Mouse (Mus musculus): ENCODE data around the gene Timp1.
A peak's percentile ranks its signal among the peaks of the same experiment; 100 is the strongest.

Gene Timp1

DNA sequence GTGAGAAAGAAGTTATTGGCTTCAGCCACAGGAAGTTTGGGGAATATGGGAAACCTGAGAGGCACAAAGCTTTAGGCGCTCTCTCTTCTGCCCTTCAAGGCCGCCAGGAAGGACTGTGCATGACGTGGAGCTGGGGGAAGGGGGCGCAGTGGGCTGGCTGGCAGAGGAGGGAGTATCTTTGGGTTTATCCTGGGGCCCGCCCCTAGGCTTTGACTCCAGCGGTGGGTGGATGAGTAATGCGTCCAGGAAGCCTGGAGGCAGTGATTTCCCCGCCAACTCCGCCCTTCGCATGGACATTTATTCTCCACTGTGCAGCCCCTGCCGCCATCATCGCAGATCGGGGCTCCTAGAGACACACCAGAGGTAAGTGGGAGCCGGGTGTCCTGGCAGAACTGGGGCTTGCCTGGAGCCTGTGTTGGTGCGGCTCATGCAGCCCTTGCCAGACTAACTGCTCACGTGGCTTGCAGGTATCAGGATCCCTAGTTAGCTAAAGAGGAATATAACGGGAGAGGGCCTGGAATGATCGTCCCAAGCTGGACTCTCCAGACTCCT is at the start of gene Timp1:
TSS of gene Timp1 (plus strand) at position 205 of the 552 bp plus-strand sequence.
- DNase-seq (ENCODE audit: low read depth, low spot score), result no peak

DNA sequence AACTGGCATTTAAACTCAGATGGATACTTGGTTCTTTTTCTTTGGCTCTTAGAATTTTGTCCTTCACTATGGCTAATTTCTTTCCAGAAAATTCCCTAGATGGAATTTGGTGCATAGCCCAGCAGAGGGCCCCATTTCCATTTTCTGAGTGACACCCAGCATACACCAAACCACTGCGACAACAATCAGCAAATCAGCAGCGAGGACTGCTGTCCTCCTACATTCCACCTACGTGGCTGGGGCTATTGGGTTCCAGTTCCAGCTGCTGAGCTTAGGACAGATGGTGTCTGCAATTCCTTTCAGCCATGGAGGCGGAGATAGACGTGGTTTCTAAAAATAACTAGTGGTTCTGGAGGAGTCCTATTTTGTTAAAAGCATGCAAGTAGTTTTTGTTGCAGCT is 41.0 kb upstream of the Timp1 start:
- DNase-seq (ENCODE audit: low read depth, low spot score), result peak; percentile 84

DNA sequence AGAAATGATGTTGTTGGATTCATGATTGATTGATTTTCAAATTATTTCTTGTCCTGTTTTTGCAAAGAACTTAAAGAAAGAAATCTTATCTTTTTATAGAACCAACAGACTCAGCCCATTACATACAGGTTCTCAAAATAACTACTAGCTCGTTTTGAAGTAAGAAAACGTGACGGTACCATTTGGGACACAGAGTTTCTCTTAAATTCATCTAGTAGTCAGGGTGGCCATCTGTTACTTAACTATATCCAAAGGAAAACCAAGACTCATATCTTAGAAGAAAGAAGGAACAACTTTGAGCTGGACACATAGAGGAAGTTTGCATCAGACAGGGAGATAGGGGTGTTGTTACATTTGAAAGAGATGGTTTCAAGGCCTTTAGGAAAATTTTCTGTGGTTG is 22.7 kb upstream of the Timp1 start:
- no peak for DNase-seq (ENCODE audit: low read depth, low spot score)

DNA sequence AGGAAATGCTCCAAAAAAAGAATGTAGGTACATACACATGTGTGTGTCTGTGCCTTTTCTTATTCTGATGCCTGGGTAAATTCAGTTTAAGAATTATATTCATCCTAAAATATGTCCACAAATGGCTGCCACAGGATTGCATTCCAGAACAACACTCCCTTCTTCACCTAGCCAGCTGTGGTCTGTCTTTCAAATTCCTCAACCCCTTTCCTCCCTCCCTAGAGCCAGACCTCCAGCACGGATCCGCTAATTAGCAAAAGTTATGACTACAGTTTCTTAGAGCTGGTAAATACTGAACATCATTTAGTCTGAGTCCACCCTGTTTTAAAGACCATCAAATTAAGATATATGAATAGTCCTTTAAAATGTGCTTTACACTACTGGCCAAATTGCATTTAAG is 22.1 kb upstream of the Timp1 start:
- DNase-seq (ENCODE audit: low read depth, low spot score), result no peak

DNA sequence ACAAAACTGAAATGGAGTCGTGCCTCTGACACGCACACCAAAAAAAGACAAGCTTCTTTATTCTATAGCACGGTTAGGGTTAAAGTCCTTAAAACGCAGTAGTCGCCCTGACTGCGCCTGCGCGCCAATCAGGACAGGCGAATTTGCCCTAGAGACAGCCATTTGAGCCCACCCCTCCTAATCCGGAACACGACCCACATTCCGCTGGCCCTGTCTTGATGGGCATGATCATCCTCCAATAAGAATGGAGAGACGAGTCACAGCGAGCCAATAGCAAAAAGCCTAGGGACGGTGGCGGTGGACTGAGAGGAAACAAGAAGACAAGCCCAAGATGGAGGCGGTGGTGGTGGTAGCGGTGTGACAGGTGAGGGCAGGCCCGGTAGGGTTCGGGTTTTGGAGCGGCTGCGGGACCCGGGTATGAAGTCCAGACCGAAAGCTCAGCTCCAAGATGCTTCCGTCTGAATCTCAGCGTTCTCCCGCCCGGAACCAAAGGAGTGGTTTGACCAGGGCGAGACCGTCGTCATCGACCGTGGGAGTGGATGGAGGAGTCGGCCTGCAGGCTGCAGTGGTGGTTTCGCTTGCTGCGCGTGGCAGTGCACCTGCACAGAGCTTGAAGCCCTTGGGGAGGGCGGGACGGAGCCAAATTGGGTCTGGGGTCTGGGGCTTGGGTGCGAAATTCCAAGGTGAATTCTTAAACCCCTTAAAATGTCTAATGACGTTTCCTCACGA is 21.5 kb upstream of the Timp1 start:
- DNase-seq (ENCODE audit: low read depth, low spot score), result peak; percentile 96

DNA sequence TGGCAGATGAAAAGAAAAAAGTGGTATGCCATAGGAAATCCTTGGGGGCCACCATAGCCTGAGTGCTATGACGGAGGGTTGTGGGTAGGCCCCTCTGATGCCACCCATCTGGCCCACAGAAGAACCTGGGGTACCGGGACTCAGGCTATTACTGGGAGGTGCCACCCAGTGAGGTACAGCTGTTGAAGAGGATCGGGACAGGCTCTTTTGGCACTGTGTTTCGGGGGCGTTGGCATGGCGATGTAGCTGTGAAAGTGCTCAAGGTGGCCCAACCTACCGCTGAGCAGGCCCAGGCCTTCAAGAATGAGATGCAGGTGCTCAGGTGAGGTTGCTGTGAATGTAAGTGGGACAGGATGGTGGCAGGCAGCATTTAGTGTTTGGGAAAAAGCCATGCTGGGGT is 16.2 kb upstream of the Timp1 start:
- no peak for DNase-seq (ENCODE audit: low read depth, low spot score)

DNA sequence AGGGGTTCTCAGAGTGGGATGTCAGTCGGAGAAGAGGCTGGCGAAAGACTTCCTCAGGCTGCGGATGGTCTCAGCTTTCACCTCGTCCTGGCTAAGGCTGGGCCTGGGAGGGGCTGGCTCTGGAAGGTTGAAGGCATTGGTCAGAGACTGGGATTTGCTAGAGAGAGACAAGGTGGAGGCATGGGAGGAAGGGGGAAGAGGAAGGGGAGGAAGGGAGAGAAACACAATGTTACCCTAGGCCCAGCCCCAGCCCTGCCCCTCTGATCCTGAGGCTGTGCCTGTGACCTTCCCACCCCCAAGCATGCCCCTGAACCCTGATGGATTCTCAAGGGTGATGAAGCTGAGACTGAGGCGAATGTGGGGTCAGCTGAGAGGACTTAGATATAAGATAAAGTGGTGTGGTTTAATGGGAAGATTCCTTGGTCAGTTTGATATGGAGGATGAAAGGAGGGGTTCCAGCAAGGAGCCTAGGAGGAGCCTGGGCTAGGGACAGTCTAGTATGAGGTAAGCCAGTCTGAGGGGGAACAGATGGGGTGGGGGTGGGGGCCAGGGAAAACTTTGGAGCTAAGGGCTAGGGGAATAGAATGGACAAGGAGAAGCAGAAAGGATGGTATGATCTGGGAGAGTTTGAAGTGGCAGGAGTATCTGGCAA is 8.4 kb upstream of the Timp1 start:
- no peak for DNase-seq (ENCODE audit: low read depth, low spot score)

DNA sequence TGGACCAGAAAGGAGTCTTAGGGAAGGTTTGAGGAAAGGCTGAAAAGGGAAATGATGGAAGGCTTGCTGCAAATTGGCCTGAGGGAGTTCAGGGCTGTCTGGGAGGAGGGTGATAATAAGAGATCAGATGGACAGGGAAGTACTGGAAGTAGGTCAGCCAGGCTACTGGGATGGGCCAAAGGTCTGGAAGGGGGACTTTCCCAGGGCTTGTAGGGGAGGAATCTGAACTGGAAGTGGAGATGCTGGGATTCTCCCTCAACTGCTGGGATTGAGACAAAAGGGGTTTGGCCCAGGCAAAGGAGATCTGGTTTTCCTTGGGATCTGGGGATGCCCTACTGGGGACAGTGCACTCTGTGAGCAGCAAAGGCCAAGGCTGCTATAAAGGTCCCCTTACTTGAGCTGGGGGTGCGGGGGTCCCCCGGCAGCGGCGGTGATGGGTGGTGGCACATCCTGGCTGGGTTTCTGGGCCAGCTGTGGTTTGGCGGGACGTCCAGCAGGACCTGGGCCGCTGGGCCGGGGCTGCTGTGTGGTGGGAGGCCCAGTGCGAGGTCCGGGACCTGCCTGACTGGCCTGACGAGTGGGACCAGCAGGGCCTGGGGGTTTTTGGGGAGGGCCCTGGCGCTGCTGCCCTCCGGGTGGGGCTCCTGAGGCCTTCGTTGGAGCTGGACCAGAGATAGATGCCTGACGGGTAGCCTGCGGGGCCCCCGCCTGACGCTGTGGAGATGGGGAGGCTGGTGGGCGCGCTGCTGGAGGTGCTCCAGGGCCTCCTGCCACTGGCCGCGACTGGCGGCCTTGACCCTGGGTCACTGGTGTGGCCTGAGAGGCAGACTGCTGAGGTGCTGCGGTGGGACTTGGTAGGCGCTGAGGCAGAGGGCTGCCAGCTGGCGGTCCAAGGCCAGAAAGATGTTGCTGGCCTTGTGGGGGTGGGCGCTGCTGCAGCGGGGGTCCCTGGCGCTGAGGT is 7.6 kb upstream of the Timp1 start:
- DNase-seq (ENCODE audit: low read depth, low spot score), result no peak

DNA sequence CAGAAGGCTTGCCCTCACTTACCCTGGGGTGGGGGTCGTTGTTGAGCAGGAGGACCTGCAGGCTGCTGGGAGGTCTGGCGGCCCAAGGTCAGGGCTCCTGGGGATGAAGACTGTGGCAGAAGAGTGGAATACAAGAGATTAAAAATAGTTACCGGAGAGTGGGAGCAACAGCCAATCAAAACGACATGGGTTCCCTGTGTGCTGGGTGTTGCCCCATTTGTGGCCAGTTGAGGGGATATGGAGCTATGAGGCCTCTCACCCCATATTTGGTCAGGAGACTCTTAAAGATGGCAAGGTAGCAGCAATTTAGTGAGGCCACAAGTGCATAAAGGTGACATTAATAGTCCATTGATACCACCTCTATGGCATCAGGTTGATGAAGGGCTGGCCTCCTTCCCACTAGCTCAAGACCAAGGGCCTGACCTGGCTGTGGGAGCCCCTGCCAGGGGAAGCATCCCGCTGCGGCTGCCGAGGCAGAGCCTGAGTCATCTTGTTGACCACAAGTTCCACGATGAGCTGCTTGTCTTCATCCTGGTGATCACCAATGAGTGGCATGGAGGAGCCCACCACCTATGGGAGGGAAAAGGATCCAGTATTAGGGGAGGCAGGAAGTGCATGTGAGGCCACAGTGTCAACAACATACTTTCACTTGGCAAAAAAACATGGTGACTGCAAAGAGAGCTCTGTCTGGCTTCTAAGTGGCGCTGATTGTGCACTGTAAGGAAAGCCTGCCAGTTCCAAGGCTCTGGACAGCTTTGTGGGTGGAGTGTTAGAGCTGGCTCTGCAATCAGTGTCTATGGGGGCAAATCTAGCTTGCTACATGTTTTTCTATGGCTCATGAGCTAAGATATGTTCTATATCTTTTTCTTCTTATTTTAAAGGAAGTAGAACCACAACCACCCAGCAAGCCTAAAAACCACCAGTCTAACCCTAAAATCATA is 6.5 kb upstream of the Timp1 start:
- DNase-seq (ENCODE audit: low read depth, low spot score), result no peak

DNA sequence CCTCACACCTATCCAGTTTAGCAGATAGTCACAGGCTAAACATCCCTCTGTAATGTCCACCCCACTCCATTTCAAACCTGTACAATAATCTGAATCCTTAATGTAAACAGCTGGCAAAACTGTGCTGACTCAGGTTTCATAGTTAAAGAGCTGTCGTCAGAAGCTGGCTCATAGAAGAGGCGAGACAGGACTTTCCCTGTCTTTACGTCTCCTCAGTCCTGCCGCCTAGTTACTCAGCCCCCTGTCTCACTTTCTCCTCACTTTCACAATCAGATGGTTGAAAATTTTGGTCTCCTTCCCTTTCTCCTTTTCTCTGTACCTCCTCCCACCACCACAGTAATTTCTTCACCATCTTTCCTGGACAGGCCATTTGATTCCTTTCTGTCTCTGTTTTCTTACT is 1.9 kb upstream of the Timp1 start:
- DNase-seq (ENCODE audit: low read depth, low spot score), result no peak

DNA sequence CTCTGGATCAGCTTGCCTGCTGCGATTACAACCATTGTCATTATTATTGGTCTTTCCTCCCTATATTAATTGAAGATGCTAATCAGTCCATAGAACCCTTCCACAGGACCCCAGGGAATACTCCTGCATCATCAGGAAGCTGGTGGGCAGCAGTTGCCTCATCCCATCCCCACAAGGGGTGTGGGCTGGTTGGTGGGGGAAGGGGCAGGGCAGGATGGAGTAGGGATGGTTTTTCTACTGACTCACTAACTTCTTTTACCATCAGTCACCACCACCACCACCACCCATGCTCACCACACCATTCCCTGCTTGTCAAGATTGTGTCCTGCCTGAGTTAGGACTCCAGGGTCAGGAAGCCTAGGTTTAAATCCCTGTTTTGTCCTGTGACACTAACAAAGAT is 763 bp upstream of the Timp1 start:
- DNase-seq (ENCODE audit: low read depth, low spot score), result no peak

DNA sequence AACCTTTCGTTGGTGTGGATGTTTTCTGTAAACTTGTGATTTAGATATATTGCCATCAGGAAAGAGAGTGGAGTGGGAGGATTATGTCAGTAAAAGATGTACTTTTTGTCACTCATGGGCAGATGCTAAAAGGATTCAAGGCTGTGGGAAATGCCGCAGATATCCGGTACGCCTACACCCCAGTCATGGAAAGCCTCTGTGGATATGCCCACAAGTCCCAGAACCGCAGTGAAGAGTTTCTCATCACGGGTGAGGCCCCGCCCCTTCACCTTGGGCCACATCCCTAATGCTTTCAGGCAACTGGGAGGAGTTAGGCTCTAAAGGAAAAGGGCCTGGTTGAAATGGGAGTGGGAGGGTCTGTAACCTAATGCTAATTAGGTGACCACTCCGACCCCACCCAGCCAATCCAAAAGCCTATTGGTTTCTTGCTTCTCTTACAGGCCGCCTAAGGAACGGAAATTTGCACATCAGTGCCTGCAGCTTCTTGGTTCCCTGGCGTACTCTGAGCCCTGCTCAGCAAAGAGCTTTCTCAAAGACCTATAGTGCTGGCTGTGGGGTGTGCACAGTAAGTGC is 3.0 kb downstream of the Timp1 start:
- no peak for DNase-seq (ENCODE audit: low read depth, low spot score)

DNA sequence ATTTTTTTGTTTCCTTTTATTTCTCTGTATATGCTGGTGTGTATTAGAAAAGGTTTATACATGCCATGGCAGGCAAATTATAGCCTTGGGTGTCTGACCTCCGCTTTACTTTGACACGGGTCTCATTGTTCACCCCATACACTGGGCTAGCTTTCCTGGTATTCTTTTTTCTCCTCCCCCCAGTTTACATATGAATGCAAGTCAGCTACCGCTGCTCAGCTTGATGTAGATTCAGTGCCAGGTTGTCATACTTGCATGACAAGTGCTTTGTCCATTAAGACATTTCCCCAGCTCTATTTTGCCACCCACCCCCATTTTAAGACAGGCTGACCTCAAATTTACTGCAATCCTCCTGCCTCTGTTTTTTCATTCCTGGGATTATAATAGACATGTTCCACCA is 5.3 kb downstream of the Timp1 start:
- no peak for DNase-seq (ENCODE audit: low read depth, low spot score)

DNA sequence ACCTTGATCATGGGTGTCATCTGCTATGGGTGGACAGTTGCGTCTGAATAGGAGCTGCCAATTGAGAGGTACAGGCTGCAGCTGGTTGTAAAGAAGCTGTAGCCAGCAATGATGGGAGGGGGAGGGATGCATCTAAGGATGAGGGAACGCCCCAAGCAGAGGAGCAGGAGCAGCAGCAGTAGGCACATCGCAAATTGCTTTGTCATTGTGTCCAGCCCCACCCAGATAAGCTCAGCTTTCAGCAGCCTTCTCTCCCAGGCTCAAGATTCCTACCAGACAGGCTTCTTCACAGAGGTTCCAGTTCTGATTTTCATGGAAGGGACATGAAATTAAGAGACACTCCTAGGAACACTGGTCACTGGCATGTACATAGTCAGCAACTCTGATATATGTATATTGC is 40.1 kb downstream of the Timp1 start:
- DNase-seq (ENCODE audit: low read depth, low spot score), result no peak

DNA sequence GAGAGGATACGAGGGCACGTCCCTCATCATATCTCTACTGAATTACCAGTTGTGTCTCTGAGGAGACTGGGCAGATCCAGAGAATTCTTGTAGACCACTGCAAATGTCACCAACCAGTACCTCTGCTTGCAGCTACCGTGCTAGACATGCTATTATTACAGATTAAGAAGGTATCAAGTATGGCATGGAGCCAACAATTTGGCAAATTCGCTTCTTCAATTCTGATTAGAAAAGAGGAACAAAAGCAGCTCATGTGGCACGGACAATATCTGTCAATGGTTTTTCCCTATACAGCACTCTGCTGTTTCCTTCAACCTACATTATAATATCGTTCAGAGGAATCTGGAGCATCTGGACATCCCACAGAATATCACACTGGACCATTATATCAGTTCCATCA is 43.8 kb downstream of the Timp1 start:
- no peak for DNase-seq (ENCODE audit: low read depth, low spot score)

DNA sequence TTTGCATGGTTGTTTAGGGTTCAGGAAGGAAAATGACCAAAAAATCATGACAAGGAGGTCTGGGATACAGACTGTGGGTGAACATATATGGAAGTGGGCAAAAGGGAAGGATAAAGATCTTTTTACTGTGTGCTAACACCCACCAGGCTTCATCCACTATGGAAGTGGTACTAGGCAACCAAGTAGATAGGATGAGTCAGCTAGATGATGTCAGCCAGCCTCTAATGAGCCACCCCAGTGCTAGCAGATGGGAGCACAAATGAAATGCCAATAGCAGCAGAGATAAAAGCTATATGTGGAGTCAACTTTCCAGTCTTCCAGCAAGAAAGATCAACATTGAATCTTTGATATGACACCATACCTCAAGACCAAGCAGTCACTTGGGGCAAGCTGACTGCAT is 45.1 kb downstream of the Timp1 start:
- DNase-seq (ENCODE audit: low read depth, low spot score), result no peak

DNA sequence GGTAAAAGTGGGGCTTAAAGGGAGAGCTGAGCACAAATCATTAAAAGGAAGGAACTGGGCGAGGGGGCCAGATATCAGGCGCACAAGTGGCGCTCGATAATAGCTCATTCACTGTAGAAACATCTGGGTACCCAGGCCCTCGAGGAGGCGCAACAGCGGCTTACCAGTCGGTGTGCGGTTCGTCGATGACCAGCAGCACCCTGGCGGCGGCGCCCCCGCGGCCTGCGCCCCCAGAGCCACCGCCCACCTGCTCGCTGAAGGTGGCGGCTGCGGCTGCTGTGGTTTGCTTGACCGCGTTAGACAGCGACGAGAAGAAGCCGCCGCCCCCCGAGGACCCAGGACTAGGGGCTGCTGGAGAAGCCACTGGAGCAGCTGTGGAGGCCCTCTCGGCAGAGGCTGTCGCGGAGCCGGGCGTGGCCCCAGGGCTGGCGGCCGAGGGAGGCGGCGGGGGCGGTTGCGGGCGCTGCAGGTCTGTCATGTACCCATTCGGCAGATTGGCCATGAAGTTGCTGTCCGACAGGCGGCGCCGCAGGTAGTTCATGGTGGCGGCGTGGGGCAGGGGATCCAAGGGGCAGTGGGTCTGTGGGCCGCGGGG is 50.4 kb downstream of the Timp1 start:
- no peak for DNase-seq (ENCODE audit: low read depth, low spot score)

DNA sequence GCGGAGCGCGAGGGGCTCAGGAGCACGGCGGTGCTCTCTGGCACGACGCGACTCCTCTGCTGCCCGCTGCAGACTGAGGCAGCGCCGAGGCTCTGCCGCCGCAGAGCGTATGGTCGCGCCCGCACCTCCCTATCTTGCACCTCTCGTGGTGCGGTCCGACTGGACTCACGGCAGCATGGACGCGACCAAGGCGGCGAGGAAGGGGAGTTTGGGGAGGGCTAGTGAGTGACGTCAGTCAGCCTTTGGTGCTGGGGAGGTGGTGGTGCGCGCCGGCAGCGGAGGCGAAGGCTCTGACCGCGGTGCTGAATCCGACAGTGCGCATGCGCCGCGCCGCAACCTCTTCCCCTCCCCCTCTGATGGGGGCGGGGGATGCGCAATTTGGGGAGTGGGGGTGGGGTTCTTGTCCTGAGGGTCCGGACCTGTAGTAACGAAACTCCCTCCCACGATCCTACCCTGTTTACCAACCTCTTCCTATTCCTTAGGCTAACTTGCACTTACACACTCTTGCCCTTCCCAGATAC is 50.9 kb downstream of the Timp1 start, which contains the start of gene Syn1:
TSS of gene Syn1 (minus strand) at position 161 of the 521 bp plus-strand sequence.
- DNase-seq (ENCODE audit: low read depth, low spot score), result peak; percentile 55

DNA sequence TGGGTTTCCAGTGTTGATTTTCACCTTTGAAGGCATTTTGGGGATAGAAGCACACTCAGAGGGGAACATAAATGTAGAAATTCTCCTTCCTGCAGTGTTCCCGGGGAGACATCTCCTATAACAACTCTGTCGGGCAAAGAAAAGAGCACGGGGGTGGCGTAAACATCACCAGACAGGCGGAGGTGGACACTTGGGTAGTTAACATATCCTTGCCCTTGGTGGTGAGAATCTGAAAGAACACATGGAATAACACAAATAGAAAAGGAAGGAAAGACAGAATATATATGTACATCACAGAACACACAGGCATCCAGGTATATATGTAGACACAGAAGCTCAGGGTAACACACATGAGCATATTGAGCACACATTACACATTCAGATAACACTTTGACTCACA is 51.4 kb downstream of the Timp1 start:
- DNase-seq (ENCODE audit: low read depth, low spot score), result no peak

DNA sequence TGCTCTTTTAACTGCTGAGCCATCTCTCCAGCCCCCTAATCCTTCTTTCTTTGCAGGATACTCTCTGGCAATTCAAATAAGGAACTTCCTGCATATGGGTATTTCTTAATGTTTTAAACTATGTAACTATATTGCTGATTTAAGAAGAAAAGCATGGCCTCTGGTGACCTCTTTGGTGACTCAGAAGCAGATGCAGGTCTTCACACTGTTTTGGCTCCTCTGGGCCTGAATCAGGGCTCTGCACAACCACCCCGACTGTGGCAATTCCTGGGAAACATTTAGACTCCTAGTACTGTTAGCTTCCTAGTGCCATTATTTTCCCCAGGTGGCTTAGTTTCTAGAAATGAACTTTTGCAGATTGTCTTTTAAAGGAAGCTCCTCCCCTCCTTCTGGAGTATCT is 53.5 kb downstream of the Timp1 start:
- DNase-seq (ENCODE audit: low read depth, low spot score), result no peak
